Mouse (Mus musculus) hindbrain, postnatal 0 days (tissue): ENCODE results near the gene H2-Eb2. TPM values are rescaled to one million over a fixed set of nuclear protein-coding genes. Genes with fewer than 3 reads are reported as not detected.

ENCODE experiments used
- ATAC-seq: fragments of 200-750 bp; cut with Nextera tagmentation; 2 replicates; pipeline ENCODE4 v1.8.0; 2017; ENCODE audit warnings: mild to moderate bottlenecking, moderate TSS enrichment, moderate library complexity
- DNase-seq: peaks from one replicate; pipeline ENCODE4 v3.0.0-alpha.2; 2015; ENCODE audit warnings: low spot score
- H3K27ac ChIP-seq: fragments of 300-500 bp; sonication (generic); 2 replicates; pipeline ENCODE4 v1.5.1; 2014; ENCODE audit warnings: mild to moderate bottlenecking
- H3K27me3 ChIP-seq: fragments of 300-500 bp; sonication (generic); 2 replicates; pipeline ENCODE4 v1.6.1; 2014; ENCODE audit warnings: low read length, mixed read lengths; ENCODE audit not compliant: insufficient read depth
- H3K36me3 ChIP-seq: fragments of 300-500 bp; sonication (generic); 2 replicates; pipeline ENCODE4 v1.6.1; 2014; ENCODE audit warnings: low read length, mixed read lengths; ENCODE audit not compliant: insufficient read depth
- H3K4me1 ChIP-seq: fragments of 300-500 bp; sonication (generic); 2 replicates; pipeline ENCODE4 v1.6.1; 2014; ENCODE audit warnings: antibody characterized with exemption, low read length, mixed read lengths; ENCODE audit not compliant: insufficient read depth
- H3K4me2 ChIP-seq: fragments of 300-500 bp; sonication (generic); 2 replicates; pipeline ENCODE4 v1.6.1; 2014; ENCODE audit warnings: low read depth, mild to moderate bottlenecking, low read length, moderate library complexity, mixed read lengths
- H3K4me3 ChIP-seq: fragments of 300-500 bp; sonication (generic); 2 replicates; pipeline ENCODE4 v1.5.1; 2014; ENCODE audit warnings: low read length
- H3K9ac ChIP-seq: fragments of 300-500 bp; sonication (generic); replicated peaks from 2 replicates; pipeline ENCODE4 v1.6.1; 2014; ENCODE audit warnings: mild to moderate bottlenecking, low read length, moderate library complexity, mixed read lengths
- H3K9me3 ChIP-seq: fragments of 300-500 bp; sonication (generic); 2 replicates; pipeline ENCODE4 v1.6.1; 2016; ENCODE audit warnings: low read length, mixed read lengths
- CTCF ChIP-seq: IDR thresholded peaks from 2 replicates; pipeline ENCODE4 v1.5.1; 2016; ENCODE audit warnings: antibody characterized with exemption, control low read depth, low read depth
- WGBS: fragments of 180-500 bp; shearing (Covaris S2); extraction: QIAGEN DNeasy Blood & Tissue Kit; methylation state at CpG from one replicate; pipeline ENCODE4 v1.1.7; 2014; 5-methylcytosine and 5-hydroxymethylcytosine counted together
- polyA plus RNA-seq: library from polyadenylated mRNA; unstranded; fragments of >200 nt; fragmentation: Nextera tagmentation; extraction: Ambion mirVana; gene quantifications from 2 replicates; pipeline ENCODE4 v1.2.1, GENCODE M21; 2015
- total RNA-seq: library from RNA; depleted of rRNA; stranded (reverse); fragments of >200 nt; gene quantifications from 2 replicates; pipeline ENCODE4 v1.2.3, GENCODE M21; 2014; rRNA removed

Gene H2-Eb2
- 0.05 and 0.07 TPM in 2 replicates for total RNA-seq
- polyA plus RNA-seq = 0.10 and 0.20 TPM in 2 replicates

GRCm38 (mm10) chr17:34325436-34325835 lies at the start of gene H2-Eb2:
Gene H2-Eb2 (plus strand): TSS chr17:34325665.
- Histone ChIP-seq H3K4me3 (no peak within 1 kb of the TSS), H3K27me3 (no peaks in the 10 kb centered on the region), H3K9ac (no peak within 1 kb of the TSS), H3K4me2 (no peak within 1 kb of the TSS), H3K27ac (no peak within 1 kb of the TSS), H3K36me3 (no peaks in the 10 kb centered on the region), H3K9me3 (no peaks in the 10 kb centered on the region), H3K4me1 (no peaks in the 10 kb centered on the region)
- WGBS = 54% methylated on average over 4 of the region's 4 CpGs
- DNase-seq (peak; percentile 15), ATAC-seq (peak; percentile 56; the same call in 1 of the 2 replicates)
- TF ChIP-seq CTCF = no peak

GRCm38 (mm10) chr17:34280499-34281038 lies 44.9 kb upstream of the H2-Eb2 start:
- no peaks in the 10 kb centered on the region for H3K4me1 ChIP-seq
- H3K4me2 ChIP-seq = no peak overlapping the region
- H3K27ac ChIP-seq = no peak overlapping the region
- no peaks in the 10 kb centered on the region for H3K9me3 ChIP-seq
- H3K36me3 ChIP-seq = no peaks in the 10 kb centered on the region
- 0 out of 2 replicates have a peak, but pooled peaks have one; percentile 32 for ATAC-seq
- WGBS = 81% methylated on average over 1 of the region's 1 CpGs
- TF ChIP-seq CTCF = no peak
- H3K4me3 ChIP-seq = no peak overlapping the region
- no peak overlapping the region for H3K9ac ChIP-seq
- H3K27me3 ChIP-seq = no peaks in the 10 kb centered on the region
- no peak for DNase-seq

- H3K4me3 ChIP-seq = no peak overlapping the region
- no peaks in the 10 kb centered on the region for H3K9me3 ChIP-seq
- no peak overlapping the region for H3K27ac ChIP-seq
- H3K27me3 ChIP-seq = no peaks in the 10 kb centered on the region
- DNase-seq (no peak), ATAC-seq (no peak)
- H3K4me2 ChIP-seq = no peak overlapping the region
- no peaks in the 10 kb centered on the region for H3K4me1 ChIP-seq
- H3K36me3 ChIP-seq = no peaks in the 10 kb centered on the region
- TF ChIP-seq CTCF = no peak
- H3K9ac ChIP-seq = no peak overlapping the region
- 62% methylated on average over 1 of the region's 1 CpGs for WGBS
Observed at GRCm38 (mm10) chr17:34281836-34282235, 43.6 kb upstream of the H2-Eb2 start.

DNA sequence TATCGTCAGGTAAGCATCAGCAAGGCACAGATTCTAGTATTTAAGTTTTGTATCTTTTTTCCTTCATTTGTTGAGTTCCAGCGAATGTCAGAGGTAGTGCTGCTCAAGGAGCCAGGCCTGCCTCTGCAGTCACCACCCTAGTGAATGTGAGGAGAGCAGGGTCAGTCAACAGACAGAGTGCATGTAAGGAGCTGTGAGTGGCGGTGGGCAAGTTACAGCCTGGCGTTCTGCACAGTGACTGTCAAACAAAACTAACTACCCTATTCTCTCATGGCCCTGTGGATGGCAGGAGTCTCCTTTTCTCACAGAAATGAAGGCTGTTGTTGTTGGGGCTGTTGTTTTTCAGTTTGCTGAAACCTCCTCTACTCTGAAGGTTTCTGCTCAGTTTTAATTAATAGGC lies 40.1 kb upstream of the H2-Eb2 start:
- H3K9me3 ChIP-seq = no peaks in the 10 kb centered on the region
- H3K36me3 ChIP-seq = no peaks in the 10 kb centered on the region
- H3K9ac ChIP-seq = no peak overlapping the region
- no peaks in the 10 kb centered on the region for H3K4me1 ChIP-seq
- H3K27me3 ChIP-seq = no peaks in the 10 kb centered on the region
- DNase-seq = no peak
- WGBS = 83% methylated on average over 4 of the region's 4 CpGs
- no peak overlapping the region for H3K4me3 ChIP-seq
- no peak overlapping the region for H3K27ac ChIP-seq
- no peak overlapping the region for H3K4me2 ChIP-seq
- no peak for ATAC-seq
- no peak for TF ChIP-seq CTCF

- H3K4me3 ChIP-seq = no peak overlapping the region
- no peak overlapping the region for H3K27ac ChIP-seq
- WGBS = 42% methylated on average over 4 of the region's 4 CpGs
- no peaks in the 10 kb centered on the region for H3K9me3 ChIP-seq
- no peaks in the 10 kb centered on the region for H3K27me3 ChIP-seq
- peak; percentile 45 for TF ChIP-seq CTCF
- H3K36me3 ChIP-seq = no peaks in the 10 kb centered on the region
- DNase-seq = no peak
- no peak for ATAC-seq
- H3K9ac ChIP-seq = no peak overlapping the region
- no peak overlapping the region for H3K4me2 ChIP-seq
- no peaks in the 10 kb centered on the region for H3K4me1 ChIP-seq
Observed at GRCm38 (mm10) chr17:34285848-34286247, 39.6 kb upstream of the H2-Eb2 start.

DNA sequence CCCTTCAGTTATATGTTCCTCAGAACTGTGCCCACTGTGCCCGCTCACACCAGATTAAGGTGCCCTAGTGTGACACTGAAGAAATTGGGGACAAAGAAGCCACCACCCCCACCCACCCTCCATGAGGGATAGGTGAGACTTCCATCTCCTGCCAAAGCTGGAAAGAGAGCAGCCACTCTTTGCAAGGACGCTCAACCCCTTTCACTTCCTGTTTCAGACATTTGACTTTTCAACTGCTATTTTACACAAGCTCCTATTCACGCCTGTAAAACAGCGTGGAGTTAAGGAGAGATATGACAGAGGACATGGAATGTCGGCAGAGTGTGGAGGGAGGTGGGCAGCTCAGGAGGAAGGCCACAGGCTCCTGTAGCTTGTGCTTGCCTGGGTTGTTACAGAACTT lies 39.0 kb upstream of the H2-Eb2 start:
- Histone ChIP-seq H3K4me1 (no peaks in the 10 kb centered on the region), H3K9me3 (no peaks in the 10 kb centered on the region), H3K36me3 (no peaks in the 10 kb centered on the region), H3K9ac (no peak overlapping the region), H3K27me3 (no peaks in the 10 kb centered on the region), H3K4me3 (no peak overlapping the region), H3K27ac (no peak overlapping the region), H3K4me2 (no peak overlapping the region)
- WGBS = 85% methylated on average over 5 of the region's 5 CpGs
- ATAC-seq (no peak), DNase-seq (no peak)
- TF ChIP-seq CTCF = no peak

- 76% methylated on average over 6 of the region's 6 CpGs for WGBS
Observed at GRCm38 (mm10) chr17:34286999-34287398, 38.5 kb upstream of the H2-Eb2 start.

More at GRCm38 (mm10) chr17:34286999-34287398, 38.5 kb upstream of the H2-Eb2 start:
- Histone ChIP-seq H3K4me2 (no peak overlapping the region), H3K36me3 (no peaks in the 10 kb centered on the region), H3K4me3 (no peak overlapping the region), H3K9ac (no peak overlapping the region), H3K9me3 (no peaks in the 10 kb centered on the region), H3K27me3 (no peaks in the 10 kb centered on the region), H3K27ac (no peak overlapping the region), H3K4me1 (no peaks in the 10 kb centered on the region)
- TF ChIP-seq CTCF = no peak
- DNase-seq (no peak), ATAC-seq (no peak)
